Mouse (Mus musculus): ENCODE results near the gene Itln1.
"Not testable (repeated sequence)": the region's sequence is repeated elsewhere in the genome, so short reads cannot be mapped to it uniquely, and the experiment has no call there.

Itln1 gene

GRCm38 (mm10) chr1:171513760-171514159 is 21.3 kb downstream of the Itln1 start:
- DNase-seq (ENCODE audit: low spot score), result no peak

DNA sequence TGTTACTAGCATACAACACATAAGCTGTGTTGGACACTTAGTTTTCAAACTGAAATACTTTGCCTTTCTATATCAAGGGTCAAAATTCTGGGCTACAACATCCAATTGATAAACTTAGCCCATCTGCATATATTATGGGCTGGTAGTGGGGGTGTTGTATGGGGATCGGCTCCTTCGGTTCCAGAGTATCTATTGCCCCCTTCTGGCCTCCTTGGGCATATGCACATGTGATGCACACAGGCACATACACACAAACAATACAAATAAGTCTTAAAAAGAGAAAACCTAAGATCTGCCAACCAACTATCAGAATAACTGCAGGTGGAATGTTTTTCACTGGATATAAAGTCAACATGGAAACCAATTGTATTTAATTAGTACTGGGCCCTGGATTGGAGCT is 21.9 kb downstream of the Itln1 start:
- no peak for DNase-seq (ENCODE audit: low spot score)

GRCm38 (mm10) chr1:171504586-171504985 is 30.5 kb downstream of the Itln1 start:
- no peak for DNase-seq (ENCODE audit: low spot score)

DNA sequence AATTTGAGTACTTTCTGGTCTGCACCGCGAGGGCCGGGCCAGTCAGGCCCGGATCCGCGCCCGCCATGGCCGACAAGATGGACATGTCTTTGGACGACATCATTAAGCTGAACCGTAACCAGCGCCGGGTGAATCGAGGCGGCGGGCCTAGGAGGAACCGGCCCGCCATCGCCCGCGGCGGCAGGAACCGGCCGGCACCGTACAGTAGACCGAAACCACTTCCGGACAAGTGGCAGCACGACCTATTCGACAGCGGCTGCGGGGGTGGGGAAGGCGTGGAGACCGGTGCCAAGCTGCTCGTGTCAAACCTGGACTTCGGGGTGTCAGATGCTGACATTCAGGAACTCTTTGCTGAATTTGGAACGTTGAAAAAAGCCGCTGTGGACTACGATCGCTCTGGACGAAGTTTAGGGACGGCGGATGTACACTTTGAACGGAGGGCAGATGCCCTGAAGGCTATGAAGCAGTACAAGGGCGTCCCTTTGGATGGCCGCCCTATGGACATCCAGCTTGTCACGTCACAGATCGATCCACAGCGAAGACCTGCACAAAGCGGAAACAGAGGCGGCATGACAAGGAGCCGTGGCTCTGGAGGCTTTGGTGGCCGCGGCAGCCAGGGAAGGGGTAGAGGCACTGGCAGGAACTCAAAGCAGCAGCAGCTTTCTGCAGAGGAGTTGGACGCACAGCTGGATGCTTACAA is 31.4 kb downstream of the Itln1 start:
- DNase-seq (ENCODE audit: low spot score), result peak; percentile 59

DNA sequence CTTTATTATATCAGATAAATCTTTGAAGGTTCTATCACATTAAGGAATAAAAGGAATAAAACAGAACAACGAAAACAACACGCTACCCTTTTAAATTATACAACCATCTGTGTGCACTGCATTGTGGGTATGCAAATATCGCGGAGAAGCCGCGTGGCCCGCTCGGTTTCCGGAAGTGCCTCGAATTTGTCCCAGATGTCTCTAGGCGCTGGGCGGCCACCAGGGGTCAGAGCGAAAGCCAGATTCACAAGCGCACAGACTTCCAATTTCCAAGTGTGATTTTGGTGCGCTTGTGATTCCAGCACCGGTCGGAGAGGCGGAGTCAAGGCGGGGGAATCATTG is 31.9 kb downstream of the Itln1 start, which contains the start of gene Alyref2:
Gene Alyref2 (plus strand): TSS at position 229 of the 342 bp plus-strand sequence.
- DNase-seq (ENCODE audit: low spot score), result peak; percentile 90

GRCm38 (mm10) chr1:171502388-171503249 is 32.5 kb downstream of the Itln1 start:
- DNase-seq (ENCODE audit: low spot score), result peak; percentile 28

- no peak for DNase-seq (ENCODE audit: low spot score)
Observed at GRCm38 (mm10) chr1:171501636-171502080, 33.4 kb downstream of the Itln1 start.

DNA sequence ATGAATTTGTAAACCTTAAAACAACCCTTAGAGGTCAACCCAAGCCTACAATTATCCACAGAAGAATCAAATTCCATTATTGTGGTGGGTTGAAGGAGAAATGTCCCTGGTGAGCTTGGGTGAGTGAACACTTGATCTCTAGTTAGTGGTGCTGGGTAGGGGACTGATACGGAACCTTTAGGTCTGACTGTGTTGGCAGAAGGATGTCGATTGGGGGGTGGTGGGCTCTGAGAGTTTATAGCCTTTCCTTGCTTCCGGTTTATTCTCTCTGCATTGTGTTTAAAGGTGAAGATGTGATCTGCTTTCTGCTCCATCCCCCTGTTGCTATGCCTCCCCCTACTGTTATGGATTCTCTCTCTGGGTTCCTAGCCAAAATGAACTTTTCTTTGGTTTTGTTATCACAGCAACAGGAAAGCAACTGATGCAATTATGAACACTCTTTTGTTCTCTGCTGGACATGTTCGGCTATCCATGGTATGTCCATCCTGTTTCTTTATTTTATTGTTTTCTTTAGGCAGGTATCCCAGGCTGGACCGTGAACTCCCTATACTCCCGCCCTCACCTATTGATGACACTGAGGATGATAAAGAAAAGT is 34.0 kb downstream of the Itln1 start:
- no peak for DNase-seq (ENCODE audit: low spot score)

GRCm38 (mm10) chr1:171499856-171500255 is 35.2 kb downstream of the Itln1 start:
- DNase-seq (ENCODE audit: low spot score), result no peak

GRCm38 (mm10) chr1:171495371-171495770 is 39.7 kb downstream of the Itln1 start:
- DNase-seq (ENCODE audit: low spot score), result no peak

- DNase-seq (ENCODE audit: low spot score), result no peak
Observed at GRCm38 (mm10) chr1:171494241-171494640, 40.9 kb downstream of the Itln1 start.

DNA sequence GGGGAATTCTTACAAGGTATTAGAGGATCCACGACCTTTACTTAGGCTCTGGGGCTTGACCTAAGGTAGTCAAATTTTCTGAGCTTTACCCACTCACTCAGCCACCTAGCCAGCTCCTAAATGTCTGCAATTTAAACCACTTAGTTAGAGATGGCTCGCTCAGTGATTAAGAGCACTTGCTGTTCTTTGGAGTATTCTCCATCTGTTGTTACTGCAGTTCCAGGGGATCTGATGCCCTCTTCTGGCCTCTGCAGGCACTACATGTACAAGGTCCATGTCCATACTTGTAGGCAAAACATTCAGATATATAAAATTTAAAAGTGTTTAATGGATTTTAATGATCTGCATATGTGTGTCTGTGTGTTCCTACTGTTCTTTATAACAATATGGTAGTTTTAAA is 56.1 kb downstream of the Itln1 start:
- peak; percentile 63 for DNase-seq (ENCODE audit: low spot score)

GRCm38 (mm10) chr1:171477758-171478545 is 57.1 kb downstream of the Itln1 start:
- DNase-seq (ENCODE audit: low spot score), result peak; percentile 56

DNA sequence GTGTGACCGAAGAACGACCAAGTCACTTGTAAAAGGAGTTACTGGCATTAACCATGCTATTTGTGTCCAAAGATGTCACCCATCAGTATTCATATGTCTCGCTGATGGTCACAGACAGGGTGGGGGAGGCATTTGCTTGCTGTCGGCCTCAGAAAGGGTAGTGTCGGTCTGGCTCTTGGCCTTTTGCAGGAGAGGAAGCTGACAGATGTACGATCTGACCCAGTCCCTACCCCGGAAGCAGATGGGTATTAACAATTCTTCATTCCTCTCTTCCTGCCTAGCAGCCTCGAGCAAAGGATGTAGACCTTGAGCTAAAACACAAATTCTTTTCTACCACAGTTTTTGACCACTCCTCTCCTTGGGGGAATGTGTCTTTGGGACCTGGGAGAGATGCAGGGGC is 58.0 kb downstream of the Itln1 start:
- DNase-seq (ENCODE audit: low spot score), result no peak

DNA sequence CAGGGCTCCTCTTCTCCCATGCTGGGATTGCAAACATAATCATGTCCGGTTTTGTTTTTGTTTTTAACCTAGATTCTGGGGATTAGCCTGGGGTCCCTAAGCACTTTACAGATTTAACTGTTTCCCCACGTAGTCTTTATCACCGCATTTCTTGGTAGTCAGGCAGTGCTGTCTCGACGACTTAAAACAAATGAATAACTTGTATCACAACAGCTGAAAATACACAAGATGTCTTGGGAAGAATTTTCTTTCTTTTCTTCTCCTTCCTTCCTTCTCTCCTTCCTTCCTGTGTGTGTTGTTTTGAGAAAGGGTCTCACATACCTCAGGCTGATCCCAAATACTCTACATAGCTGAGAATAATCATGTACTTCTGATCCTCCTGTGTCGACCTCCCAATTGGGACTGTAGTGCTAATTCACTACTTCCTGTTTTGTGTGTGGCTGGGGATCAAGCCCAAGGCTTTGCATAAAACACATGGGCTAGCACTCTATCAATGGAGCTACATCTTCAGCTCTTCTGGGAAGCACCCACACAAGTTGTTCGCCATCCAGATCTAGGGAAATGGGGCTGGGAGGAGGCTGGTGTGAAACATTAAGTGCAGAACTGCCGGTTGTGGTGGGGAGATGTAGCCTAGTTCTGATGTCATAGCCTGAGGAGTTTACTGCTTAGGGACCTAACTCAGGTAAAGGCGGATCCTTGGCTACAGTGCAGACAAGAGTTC is 61.0 kb downstream of the Itln1 start:
- DNase-seq (ENCODE audit: low spot score), result no peak

DNA sequence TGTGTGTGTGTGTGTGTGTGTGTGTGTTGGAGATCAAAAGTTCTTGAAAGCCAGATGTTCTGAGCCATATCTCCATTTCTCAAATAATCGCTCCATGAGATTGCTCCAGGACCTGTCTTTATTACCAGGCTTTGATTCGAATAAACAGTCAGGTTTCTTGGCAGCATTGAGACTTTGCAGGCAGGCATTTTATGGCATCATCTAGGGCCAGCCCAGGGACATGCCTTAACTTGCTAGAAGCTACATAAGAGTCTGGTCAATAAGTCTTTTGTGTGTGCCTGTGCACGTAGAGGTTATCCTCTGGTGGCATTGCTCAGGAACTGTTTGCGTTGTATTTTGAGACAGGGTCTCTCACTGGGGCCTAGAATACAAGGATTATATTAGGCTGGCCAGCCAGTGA is 61.6 kb downstream of the Itln1 start:
- DNase-seq (ENCODE audit: low spot score), result no peak

- not testable (repeated sequence) for DNase-seq (ENCODE audit: low spot score)
Observed at GRCm38 (mm10) chr1:171471941-171472340, 63.2 kb downstream of the Itln1 start.

GRCm38 (mm10) chr1:171471452-171471851 is 63.6 kb downstream of the Itln1 start:
- no peak for DNase-seq (ENCODE audit: low spot score)

DNA sequence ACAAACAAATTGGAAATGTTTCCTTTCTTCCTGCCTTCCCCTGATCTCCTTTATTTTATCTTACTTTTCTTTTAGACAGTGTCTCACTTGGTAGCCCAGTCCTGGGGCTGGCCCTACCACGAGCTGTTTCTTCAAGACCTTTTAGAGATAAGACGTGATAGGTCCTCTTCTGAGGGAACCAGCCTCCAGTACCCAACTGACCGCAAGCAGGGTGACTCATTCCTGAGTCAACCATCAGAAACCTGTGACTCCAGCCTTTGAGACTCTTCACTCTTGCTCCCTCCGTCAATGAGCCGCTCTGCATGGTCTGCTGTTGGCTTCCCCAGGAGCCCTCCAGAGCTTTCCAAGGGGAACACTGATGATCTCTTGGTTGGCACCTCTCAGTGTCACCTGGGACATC is 64.2 kb downstream of the Itln1 start:
- DNase-seq (ENCODE audit: low spot score), result no peak

- peak; percentile 67 for DNase-seq (ENCODE audit: low spot score)
Observed at GRCm38 (mm10) chr1:171470371-171470871, 64.7 kb downstream of the Itln1 start.

GRCm38 (mm10) chr1:171469678-171470077 is 65.4 kb downstream of the Itln1 start:
- DNase-seq (ENCODE audit: low spot score), result no peak

Measured in urinary bladder, postnatal 25 days (tissue).